Mouse (Mus musculus) CH12.LX (cell line): ENCODE results near the gene Ugt1a5.

ENCODE experiments used
- CTCF ChIP-seq, 2 experiments: IDR thresholded peaks in 1 of 2; conservative IDR thresholded peaks in 1 of 2; 2 replicates each; pipeline ENCODE4 v1.5.1; 2011 to 2012; ENCODE audit warnings: low read depth in 2 of 2, low read length in 2 of 2, improper control_type of control experiment in 1 of 2, inconsistent platforms in 1 of 2, mild to moderate bottlenecking in 1 of 2, moderate library complexity in 1 of 2
- EP300 ChIP-seq: IDR thresholded peaks from 2 replicates; pipeline ENCODE4 v1.6.1; 2011; ENCODE audit warnings: low read length, improper control_type of control experiment
- MXI1 ChIP-seq: IDR thresholded peaks from 2 replicates; pipeline ENCODE4 v1.6.1; 2011; ENCODE audit warnings: mild to moderate bottlenecking, low read depth, low read length, improper control_type of control experiment
- SIN3A ChIP-seq: IDR thresholded peaks from 2 replicates; pipeline ENCODE4 v1.6.1; 2012; ENCODE audit warnings: low read length, improper control_type of control experiment, inconsistent platforms
- UBTF ChIP-seq: IDR thresholded peaks from 2 replicates; pipeline ENCODE4 v1.6.1; 2012; ENCODE audit warnings: low read depth, mild to moderate bottlenecking, inconsistent platforms, low read length, improper control_type of control experiment, moderate library complexity
- USF1 ChIP-seq: IDR thresholded peaks from 2 replicates; pipeline ENCODE4 v1.6.1; 2014; ENCODE audit warnings: low read depth, mild to moderate bottlenecking, inconsistent platforms, low read length, improper control_type of control experiment
- ZMIZ1 ChIP-seq: IDR thresholded peaks from 2 replicates; pipeline ENCODE4 v1.6.1; 2012; ENCODE audit warnings: low read depth, mild to moderate bottlenecking, inconsistent platforms, low read length, improper control_type of control experiment

GRCm38 (mm10) chr1:88267489-88267888 is 101.7 kb downstream of the Ugt1a5 start:
- TF ChIP-seq CTCF (conservative IDR thresholded peaks at IDR 0.05 in 1 of 2, IDR thresholded peaks at IDR 0.05 in 1 of 2; ENCODE audit: low read depth in 2 of 2, low read length in 2 of 2): no peak
- TF ChIP-seq MXI1: no peak
- TF ChIP-seq EP300: no peak
- no peak for TF ChIP-seq UBTF
- TF ChIP-seq USF1: no peak
- TF ChIP-seq SIN3A: 0 out of 2 replicates have a peak, but pooled peaks have one; percentile 32
- TF ChIP-seq ZMIZ1: no peak
